Mouse (Mus musculus) kidney, adult 11 months (tissue): ENCODE data around the gene Ptges3.
"Not testable (repeated sequence)": the region's sequence is repeated elsewhere in the genome, so short reads cannot be mapped to it uniquely, and the experiment has no call there.

Source experiments
- DNase-seq: peaks from one replicate; pipeline ENCODE4 v3.0.0; 2022

Ptges3 gene

DNA sequence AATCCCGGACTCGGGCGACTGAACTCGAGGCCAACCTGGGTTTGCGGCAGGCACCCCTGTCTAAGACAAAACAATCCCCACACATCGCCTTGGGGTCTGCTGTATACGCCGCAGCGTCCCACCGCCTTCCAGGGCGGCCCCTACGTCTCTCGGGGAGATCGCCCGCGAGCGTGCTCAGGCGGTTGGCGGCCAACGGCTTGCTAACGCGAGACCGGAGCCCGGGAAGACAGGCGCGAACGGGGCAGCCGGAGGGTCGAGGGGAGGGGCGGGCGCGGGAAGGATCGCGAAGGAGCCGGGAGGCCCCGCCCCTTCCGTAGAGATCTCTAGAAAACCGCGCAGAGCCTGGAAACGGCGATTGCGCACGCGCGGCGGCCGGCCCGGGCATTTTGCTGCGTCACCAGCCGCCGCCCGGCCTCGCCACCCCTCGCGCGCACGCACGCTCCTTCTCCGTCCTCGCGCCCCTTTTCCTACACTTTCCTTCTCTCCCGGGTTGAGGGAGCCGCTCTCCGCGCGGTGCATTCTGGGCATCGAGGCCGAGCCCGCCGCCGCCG lies at the start of gene Ptges3:
Ptges3 (plus strand) TSS at position 354 of the 551 bp plus-strand sequence.
- peak; percentile 96 for DNase-seq

DNA sequence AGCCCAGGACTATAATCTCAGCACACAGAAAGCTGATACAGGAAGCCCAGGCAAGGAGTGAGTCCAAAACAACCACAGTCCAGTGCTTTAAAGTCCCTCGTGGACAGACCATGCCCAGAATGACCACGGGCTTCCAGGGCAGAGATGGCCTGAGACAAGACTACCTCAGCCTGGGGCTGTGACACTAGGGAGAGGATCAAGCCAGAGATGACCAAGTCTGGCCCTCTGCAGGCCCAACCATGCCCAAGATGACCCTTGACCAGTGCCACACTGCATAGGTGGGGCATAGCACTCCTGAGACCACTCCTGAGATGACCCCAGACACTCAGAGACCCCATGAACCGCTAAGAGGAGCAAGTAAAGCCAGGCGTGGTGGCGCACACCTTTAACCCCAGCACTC lies 49.0 kb upstream of the Ptges3 start:
- no peak for DNase-seq

- peak; percentile 84 for DNase-seq
Measured at GRCm38 (mm10) chr10:128015068-128015934, 43.5 kb upstream of the Ptges3 start, which contains the start of gene Prim1. Gene Prim1 (plus strand): TSS chr10:128015168.

DNA sequence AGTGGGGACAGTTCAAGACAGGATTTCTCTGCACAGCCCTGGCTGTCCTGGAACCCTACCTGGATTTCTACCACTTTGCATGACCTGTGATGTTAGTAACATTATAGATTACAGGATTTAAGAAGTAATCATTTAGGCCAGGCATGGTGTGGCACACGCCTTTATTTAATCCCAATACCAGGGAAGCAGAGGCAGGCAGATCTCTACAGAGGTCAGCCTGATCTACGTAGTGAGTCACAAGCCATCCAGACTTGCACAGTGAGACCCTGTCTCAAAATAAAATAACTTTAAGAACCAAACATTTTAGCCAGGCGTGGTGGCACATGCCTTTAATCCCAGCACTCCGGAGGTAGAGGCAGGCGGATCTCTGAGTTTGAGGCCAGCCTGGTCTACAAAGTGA lies 36.6 kb upstream of the Ptges3 start:
- DNase-seq, result no peak

- DNase-seq, result no peak
Measured at GRCm38 (mm10) chr10:128023496-128023895, 35.3 kb upstream of the Ptges3 start.

DNA sequence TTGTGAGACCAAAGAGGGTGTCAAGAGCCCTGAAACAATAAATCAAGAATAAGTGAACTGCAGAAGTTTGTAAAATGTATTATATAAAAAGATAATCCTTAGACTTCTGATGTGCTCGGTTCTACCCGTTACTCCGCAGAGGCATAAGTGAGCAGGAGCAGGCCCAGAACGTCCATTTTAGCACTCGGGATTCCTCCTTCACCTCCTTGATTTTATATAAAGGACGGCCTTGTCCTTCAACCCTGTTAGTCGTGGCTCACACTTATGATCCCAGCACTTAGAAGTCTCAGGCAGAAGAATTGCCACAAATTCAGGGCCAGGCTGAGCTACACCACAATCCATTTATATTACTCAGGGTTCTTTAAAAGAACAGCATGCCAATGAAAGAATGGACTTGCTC lies 28.8 kb upstream of the Ptges3 start:
- no peak for DNase-seq

- no peak for DNase-seq
Measured at GRCm38 (mm10) chr10:128030860-128031259, 27.9 kb upstream of the Ptges3 start.

GRCm38 (mm10) chr10:128036746-128037425 lies 21.9 kb upstream of the Ptges3 start:
- DNase-seq, result peak; percentile 71

DNA sequence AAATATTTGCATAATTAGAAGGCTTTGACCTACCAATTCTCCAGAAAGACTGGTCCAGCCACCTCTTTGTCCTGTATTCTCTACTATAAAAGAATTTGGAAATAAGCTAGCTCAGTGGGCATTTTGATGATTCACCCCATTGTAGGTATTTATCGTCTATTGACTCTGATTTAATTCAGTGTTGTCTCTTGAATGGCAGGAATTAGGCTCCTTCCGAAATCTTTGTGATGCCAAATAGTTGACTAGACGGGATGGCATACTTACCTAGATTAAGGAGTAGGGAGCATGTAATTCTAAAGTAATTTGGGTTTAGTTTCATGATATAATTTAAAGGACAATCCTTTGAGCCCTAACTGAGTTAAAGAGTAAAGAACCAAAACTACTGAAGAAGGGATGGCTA lies 20.8 kb upstream of the Ptges3 start:
- DNase-seq, result no peak

- no peak for DNase-seq
Measured at GRCm38 (mm10) chr10:128039167-128039566, 19.6 kb upstream of the Ptges3 start.

GRCm38 (mm10) chr10:128039858-128040257 lies 18.9 kb upstream of the Ptges3 start:
- DNase-seq, result no peak

DNA sequence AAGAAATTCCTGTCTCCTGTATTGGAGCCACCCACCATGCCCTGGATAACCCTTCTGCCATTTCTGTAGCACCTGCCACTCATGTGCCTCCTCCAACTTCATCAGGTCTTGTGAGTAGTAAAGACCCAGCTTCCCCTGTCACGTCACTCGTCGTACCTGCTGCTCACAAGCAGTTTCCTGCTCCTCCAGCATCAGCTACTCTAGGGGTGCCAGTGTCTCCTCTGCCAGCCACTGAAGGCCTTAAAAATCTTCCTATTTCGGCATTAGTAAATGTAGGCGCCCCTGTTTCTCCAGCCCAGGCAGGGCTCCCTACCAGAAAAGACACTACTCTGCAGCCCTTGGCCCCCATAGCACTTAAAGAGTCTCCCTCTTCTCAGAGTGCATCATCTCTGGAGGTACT lies 18.5 kb upstream of the Ptges3 start:
- DNase-seq, result no peak

- DNase-seq, result no peak
Measured at GRCm38 (mm10) chr10:128041636-128042035, 17.1 kb upstream of the Ptges3 start.

DNA sequence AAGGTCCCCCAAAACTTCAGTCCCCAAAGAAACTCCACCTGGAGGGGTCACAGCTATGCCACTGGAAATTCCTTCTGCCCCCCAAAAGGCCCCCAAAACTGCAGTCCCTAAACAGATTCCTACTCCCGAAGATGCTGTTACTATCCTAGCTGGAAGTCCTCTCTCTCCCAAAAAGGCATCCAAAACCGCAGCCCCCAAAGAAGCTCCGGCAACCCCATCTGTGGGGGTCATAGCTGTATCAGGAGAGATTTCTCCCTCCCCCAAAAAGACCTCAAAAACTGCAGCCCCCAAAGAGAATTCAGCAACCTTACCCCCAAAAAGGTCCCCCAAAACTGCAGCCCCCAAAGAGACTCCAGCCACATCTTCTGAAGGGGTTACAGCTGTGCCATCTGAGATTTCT lies 16.3 kb upstream of the Ptges3 start:
- no peak for DNase-seq

GRCm38 (mm10) chr10:128043041-128043835 lies 15.5 kb upstream of the Ptges3 start:
- no peak for DNase-seq

GRCm38 (mm10) chr10:128048157-128048556 lies 10.6 kb upstream of the Ptges3 start:
- no peak for DNase-seq

GRCm38 (mm10) chr10:128049741-128050140 lies 9.0 kb upstream of the Ptges3 start:
- DNase-seq, result no peak

DNA sequence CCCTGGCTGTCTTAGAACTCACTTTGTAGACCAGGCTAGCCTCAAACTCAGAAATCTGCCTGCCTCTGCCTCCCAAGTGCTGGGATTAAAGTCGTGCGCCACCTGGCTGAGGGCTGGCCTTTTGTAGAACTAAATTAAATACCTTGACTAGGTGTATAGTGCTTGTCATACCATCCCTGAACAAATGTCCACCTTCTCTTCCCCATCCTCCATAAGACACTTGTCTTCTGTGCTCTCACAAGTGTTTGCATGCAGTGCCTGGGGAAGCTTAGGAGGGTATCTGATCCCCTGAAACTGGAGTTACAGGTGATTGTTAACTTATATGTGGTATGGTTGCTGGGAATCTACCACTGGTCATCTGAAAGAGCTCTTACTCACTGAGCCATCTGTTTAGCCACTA lies 8.4 kb upstream of the Ptges3 start:
- DNase-seq, result no peak

DNA sequence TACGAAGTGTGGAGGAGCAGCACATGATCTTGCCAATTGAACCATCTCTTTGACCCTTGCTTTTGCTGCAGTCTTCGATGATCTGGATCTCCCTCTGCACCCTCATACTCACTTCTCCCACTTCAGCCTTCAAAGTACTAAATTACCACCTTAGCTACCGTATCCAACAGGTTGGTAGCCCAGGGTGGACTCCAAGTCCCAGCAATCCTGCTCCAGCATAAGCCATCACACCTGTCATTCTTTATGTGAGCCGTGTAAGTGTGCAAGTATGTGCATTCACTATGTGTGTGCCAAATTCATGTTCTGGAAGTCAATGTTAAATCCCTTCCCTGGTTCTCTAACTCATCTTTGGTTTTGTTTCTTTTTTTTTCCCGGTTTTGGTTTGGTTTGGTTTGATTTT lies 7.2 kb upstream of the Ptges3 start:
- DNase-seq, result no peak

DNA sequence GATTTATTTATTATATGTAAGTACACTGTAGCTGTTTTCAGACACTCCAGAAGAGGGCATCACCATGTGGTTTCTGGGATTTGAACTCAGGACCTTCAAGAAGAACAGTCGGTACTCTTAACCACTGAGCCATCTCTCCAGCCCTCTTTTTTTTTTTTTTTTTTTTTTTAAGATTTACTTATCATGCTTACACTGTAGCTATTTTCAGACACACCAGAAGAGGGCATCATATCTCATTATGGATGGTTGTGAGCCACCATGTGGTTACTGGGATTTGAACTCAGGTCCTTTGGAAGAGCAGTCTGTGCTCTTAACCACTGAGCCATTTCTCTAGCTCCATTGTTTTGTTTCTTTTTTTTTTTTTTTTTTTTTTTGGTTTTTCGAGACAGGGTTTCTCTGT lies 6.6 kb upstream of the Ptges3 start:
- not testable (repeated sequence) for DNase-seq

GRCm38 (mm10) chr10:128053001-128053400 lies 5.8 kb upstream of the Ptges3 start:
- DNase-seq, result no peak

GRCm38 (mm10) chr10:128058184-128058583 lies 570 bp upstream of the Ptges3 start:
- DNase-seq, result no peak
